Mouse (Mus musculus): ENCODE measurements at regions not wholly inside any gene's neighbourhood (a gene's known extent, or its start where the extent isn't known, plus 50 kb on each side); places are given as distances from the start of the nearest gene placed in this dataset.

DNA sequence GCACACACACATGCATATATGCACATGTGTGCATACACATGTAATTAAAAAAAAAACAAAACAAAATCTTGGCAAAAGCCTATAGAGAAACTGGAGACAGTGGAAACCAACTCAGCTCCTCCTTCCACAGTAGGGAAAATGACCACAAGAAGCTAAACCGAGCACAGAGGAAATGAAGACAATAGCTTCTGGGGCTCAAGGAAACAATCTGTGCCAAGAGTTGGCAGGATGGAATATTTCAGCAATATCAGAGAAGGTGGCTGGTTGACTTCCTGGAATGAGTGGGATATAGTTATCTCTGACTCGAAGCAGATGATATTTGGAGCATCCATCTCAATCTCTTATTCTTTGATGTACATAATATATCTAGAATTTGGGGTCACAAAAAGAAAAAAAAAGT is 163.6 kb downstream of the Cemip2 start:
- Histone ChIP-seq H3K9ac (ENCODE audit: low read depth, low read length) (no peak overlapping the region), H3K9me3 (ENCODE audit: control insufficient read depth) (no peaks in the 10 kb centered on the region), H3K4me2 (replicated peaks; ENCODE audit: low read depth) (no peak overlapping the region), H3K36me3 (ENCODE audit: control insufficient read depth, insufficient read depth) (no peaks in the 10 kb centered on the region), H3K4me3 (ENCODE audit: low read depth, low read length) (no peak overlapping the region), H3K27me3 (replicated peaks; ENCODE audit: control insufficient read depth, insufficient read depth, low read length) (no peaks in the 10 kb centered on the region), H3K27ac (ENCODE audit: low read depth, low read length) (no peak overlapping the region), H3K4me1 (replicated peaks; ENCODE audit: control insufficient read depth, insufficient read depth, low read length) (no peaks in the 10 kb centered on the region)
- ATAC-seq, result no peak
- 63% methylated on average over 2 of the region's 2 CpGs for WGBS
- no peak for TF ChIP-seq CTCF (IDR thresholded peaks at IDR 0.05; ENCODE audit: low read depth)

DNA sequence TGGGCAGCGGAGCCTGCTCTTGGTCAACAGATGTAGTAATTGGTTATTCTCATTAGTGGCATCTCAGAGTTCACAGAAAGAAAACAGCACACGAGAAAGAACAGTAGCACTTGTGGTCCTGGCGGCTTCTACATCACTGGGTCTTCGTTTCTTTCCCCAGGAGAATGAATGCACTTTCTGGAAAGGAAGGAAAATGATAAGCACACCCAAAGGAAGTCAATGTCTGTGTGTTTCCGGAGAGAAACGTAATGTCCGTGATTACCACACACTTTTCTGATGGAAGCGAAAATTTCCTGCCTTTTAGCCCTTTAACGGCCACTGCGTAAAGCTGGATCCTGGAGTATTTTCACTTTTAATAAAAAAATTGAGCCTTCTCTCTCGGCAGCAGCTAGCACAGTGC is 164.1 kb downstream of the Cemip2 start:
- Histone ChIP-seq H3K4me3 (ENCODE audit: low read depth, low read length) (no peak overlapping the region), H3K27me3 (replicated peaks; ENCODE audit: control insufficient read depth, insufficient read depth, low read length) (no peaks in the 10 kb centered on the region), H3K9ac (ENCODE audit: low read depth, low read length) (no peak overlapping the region), H3K36me3 (ENCODE audit: control insufficient read depth, insufficient read depth) (no peaks in the 10 kb centered on the region), H3K9me3 (ENCODE audit: control insufficient read depth) (no peaks in the 10 kb centered on the region), H3K27ac (ENCODE audit: low read depth, low read length) (no peak overlapping the region), H3K4me1 (replicated peaks; ENCODE audit: control insufficient read depth, insufficient read depth, low read length) (no peaks in the 10 kb centered on the region), H3K4me2 (replicated peaks; ENCODE audit: low read depth) (no peak overlapping the region)
- no peak for TF ChIP-seq CTCF (IDR thresholded peaks at IDR 0.05; ENCODE audit: low read depth)
- no peak for ATAC-seq
- WGBS, result 61% methylated on average over 11 of the region's 11 CpGs

DNA sequence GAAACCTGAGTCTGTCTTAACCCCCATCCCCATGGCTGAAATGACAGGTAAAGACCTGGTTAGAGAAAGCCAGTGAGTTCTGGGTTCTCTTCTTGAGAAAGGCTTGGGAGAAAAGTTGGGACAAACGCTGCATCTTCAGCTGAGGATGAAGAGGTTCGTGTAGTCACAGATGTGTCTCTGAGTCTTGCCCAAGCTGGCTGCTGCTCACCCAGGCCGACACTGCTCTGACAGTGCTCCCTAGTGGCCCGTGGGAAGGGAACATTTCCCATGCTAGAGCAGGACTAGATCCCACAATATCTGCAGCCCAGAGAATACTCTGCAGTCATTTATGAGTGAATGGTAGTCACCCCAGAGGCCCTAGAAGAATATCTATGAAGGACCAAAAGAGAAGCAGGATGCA is 165.3 kb downstream of the Cemip2 start:
- Histone ChIP-seq H3K27ac (ENCODE audit: low read depth, low read length) (no peak overlapping the region), H3K9ac (ENCODE audit: low read depth, low read length) (no peak overlapping the region), H3K4me2 (replicated peaks; ENCODE audit: low read depth) (no peak overlapping the region), H3K4me1 (replicated peaks; ENCODE audit: control insufficient read depth, insufficient read depth, low read length) (no peaks in the 10 kb centered on the region), H3K4me3 (ENCODE audit: low read depth, low read length) (no peak overlapping the region), H3K9me3 (ENCODE audit: control insufficient read depth) (no peaks in the 10 kb centered on the region), H3K36me3 (ENCODE audit: control insufficient read depth, insufficient read depth) (no peaks in the 10 kb centered on the region), H3K27me3 (replicated peaks; ENCODE audit: control insufficient read depth, insufficient read depth, low read length) (no peaks in the 10 kb centered on the region)
- WGBS, result 56% methylated on average over 4 of the region's 4 CpGs
- ATAC-seq, result no peak
- TF ChIP-seq CTCF (IDR thresholded peaks at IDR 0.05; ENCODE audit: low read depth), result peak; percentile 58

DNA sequence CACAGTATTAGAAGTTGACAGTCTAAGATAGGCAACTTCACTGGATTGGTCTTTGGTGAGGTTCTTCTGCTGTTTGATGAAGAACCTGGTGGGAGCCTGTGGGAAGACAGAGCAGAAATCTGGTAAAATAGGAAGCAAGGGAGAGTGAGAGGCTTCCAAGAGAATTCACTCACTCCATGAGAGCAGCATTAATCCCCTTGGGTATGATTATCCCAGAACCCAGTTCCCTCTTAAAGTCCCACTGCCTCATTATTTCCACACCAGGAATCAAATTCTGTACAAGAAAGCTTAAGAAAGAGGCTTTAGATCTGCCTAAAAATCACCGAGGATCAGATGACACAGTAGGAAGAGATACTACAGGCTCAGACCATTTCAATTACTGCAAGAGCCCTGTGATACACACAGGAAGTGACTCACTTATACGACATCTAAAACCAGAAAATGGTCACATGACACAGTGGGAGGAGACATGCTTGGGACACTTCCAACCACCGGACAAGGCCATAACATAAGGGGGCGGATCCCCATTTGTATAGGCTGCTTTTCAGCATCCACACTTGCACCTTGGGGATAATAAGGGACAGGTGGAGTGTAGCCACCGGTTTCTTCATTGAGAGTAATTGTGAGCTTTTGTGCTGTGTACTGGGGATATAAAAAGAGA is 168.2 kb downstream of the Cemip2 start:
- Histone ChIP-seq H3K9me3 (ENCODE audit: control insufficient read depth) (no peaks in the 10 kb centered on the region), H3K4me3 (ENCODE audit: low read depth, low read length) (no peak overlapping the region), H3K4me1 (replicated peaks; ENCODE audit: control insufficient read depth, insufficient read depth, low read length) (no peaks in the 10 kb centered on the region), H3K27ac (ENCODE audit: low read depth, low read length) (no peak overlapping the region), H3K9ac (ENCODE audit: low read depth, low read length) (no peak overlapping the region), H3K27me3 (replicated peaks; ENCODE audit: control insufficient read depth, insufficient read depth, low read length) (no peaks in the 10 kb centered on the region), H3K4me2 (replicated peaks; ENCODE audit: low read depth) (no peak overlapping the region), H3K36me3 (ENCODE audit: control insufficient read depth, insufficient read depth) (no peaks in the 10 kb centered on the region)
- ATAC-seq, result no peak
- no peak for TF ChIP-seq CTCF (IDR thresholded peaks at IDR 0.05; ENCODE audit: low read depth)
- 63% methylated on average over 5 of the region's 5 CpGs for WGBS

DNA sequence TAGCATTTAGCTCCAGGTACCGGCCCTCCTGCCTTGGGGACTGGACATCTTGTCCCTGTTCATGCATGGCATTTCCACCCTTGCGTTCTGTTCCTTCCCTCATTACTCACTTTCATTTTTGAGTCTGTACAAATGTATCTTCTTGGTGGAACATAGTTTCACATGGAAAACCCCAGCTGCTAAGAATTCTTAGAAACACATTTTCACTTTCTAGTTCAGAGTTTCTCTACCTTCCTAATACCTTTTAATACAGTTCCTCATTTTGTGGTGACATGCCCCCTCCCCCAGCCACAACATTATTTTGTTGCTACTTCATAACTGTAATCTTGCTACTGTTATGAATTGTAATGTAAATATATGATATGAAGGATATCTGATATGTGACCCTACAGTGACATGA is 169.9 kb downstream of the Cemip2 start:
- H3K9me3 ChIP-seq (ENCODE audit: control insufficient read depth), result no peaks in the 10 kb centered on the region
- no peaks in the 10 kb centered on the region for H3K27me3 ChIP-seq (replicated peaks; ENCODE audit: control insufficient read depth, insufficient read depth, low read length)
- H3K4me1 ChIP-seq (replicated peaks; ENCODE audit: control insufficient read depth, insufficient read depth, low read length), result no peaks in the 10 kb centered on the region
- TF ChIP-seq CTCF (IDR thresholded peaks at IDR 0.05; ENCODE audit: low read depth), result no peak
- H3K4me3 ChIP-seq (ENCODE audit: low read depth, low read length), result no peak overlapping the region
- H3K36me3 ChIP-seq (ENCODE audit: control insufficient read depth, insufficient read depth), result no peaks in the 10 kb centered on the region
- no peak overlapping the region for H3K27ac ChIP-seq (ENCODE audit: low read depth, low read length)
- no peak overlapping the region for H3K9ac ChIP-seq (ENCODE audit: low read depth, low read length)
- ATAC-seq, result no peak
- no peak overlapping the region for H3K4me2 ChIP-seq (replicated peaks; ENCODE audit: low read depth)
- 87% methylated on average over 2 of the region's 2 CpGs for WGBS

DNA sequence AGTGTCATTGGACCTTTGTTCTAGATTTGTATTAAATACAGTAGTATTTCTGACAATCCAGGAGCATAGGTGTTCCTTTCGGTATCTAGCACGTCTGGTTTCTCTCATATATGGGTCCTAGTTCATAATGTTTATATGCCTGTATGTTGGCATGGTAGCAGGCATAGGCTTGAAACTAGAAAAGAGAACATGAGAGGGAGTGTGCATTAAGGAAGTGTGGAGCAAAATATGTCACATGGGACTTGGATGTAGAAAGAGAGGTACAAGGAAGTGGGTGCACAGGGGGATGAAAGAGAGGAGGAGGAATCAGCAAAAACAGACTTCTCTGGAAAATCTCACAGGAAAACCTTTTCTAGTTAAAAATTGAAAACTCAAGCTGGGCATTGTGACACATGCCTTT is 176.2 kb upstream of the Trpm3 start:
- Histone ChIP-seq H3K27ac (ENCODE audit: low read depth, low read length) (no peak overlapping the region), H3K36me3 (ENCODE audit: control insufficient read depth, insufficient read depth) (no peaks in the 10 kb centered on the region), H3K4me2 (replicated peaks; ENCODE audit: low read depth) (no peak overlapping the region), H3K9ac (ENCODE audit: low read depth, low read length) (no peak overlapping the region), H3K4me3 (ENCODE audit: low read depth, low read length) (no peak overlapping the region), H3K9me3 (ENCODE audit: control insufficient read depth) (no peaks in the 10 kb centered on the region), H3K27me3 (replicated peaks; ENCODE audit: control insufficient read depth, insufficient read depth, low read length) (no peaks in the 10 kb centered on the region), H3K4me1 (replicated peaks; ENCODE audit: control insufficient read depth, insufficient read depth, low read length) (no peaks in the 10 kb centered on the region)
- TF ChIP-seq CTCF (IDR thresholded peaks at IDR 0.05; ENCODE audit: low read depth), result no peak
- no peak for ATAC-seq
- 88% methylated on average over 2 of the region's 2 CpGs for WGBS

DNA sequence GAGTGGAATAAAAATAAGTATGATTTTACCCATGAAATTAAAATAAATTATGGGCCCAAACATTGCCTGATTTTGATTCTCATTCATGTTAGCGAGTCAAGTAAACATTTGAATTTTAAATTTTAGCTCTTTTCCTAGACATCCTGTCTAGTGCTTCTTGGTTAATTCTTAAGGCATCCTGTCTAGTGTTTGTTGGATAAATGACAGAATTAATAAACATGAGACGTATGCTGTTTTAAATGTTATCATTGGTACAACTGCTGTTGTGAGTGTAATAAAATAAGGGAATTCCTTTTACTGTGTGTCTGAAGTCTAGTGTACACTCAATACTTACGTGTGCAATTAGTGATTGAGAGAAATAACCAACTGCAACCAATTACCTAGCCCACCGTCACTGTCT is 149.0 kb upstream of the Trpm3 start:
- ATAC-seq, result no peak
- Histone ChIP-seq H3K27ac (ENCODE audit: low read depth, low read length) (no peak overlapping the region), H3K4me2 (replicated peaks; ENCODE audit: low read depth) (no peak overlapping the region), H3K4me3 (ENCODE audit: low read depth, low read length) (no peak overlapping the region), H3K9me3 (ENCODE audit: control insufficient read depth) (no peaks in the 10 kb centered on the region), H3K9ac (ENCODE audit: low read depth, low read length) (no peak overlapping the region), H3K36me3 (ENCODE audit: control insufficient read depth, insufficient read depth) (no peaks in the 10 kb centered on the region), H3K27me3 (replicated peaks; ENCODE audit: control insufficient read depth, insufficient read depth, low read length) (no peaks in the 10 kb centered on the region), H3K4me1 (replicated peaks; ENCODE audit: control insufficient read depth, insufficient read depth, low read length) (no peaks in the 10 kb centered on the region)
- WGBS, result 75% methylated on average over 4 of the region's 4 CpGs
- TF ChIP-seq CTCF (IDR thresholded peaks at IDR 0.05; ENCODE audit: low read depth), result no peak
